Mouse (Mus musculus) central nervous system, embryonic 18 days (tissue): ENCODE results near the gene Nps. TPM values are rescaled to one million over a fixed set of nuclear protein-coding genes. Genes with fewer than 3 reads are reported as not detected.

Source experiments
- polyA plus RNA-seq: library from polyadenylated mRNA; depleted of rRNA; stranded (reverse); fragments of >200 nt; gene quantifications from 2 replicates; pipeline ENCODE4 v1.2.3, GENCODE M21; 2012; rRNA removed

Nps gene
- polyA plus RNA-seq: 0.32 and 0.60 TPM in 2 replicates

DNA sequence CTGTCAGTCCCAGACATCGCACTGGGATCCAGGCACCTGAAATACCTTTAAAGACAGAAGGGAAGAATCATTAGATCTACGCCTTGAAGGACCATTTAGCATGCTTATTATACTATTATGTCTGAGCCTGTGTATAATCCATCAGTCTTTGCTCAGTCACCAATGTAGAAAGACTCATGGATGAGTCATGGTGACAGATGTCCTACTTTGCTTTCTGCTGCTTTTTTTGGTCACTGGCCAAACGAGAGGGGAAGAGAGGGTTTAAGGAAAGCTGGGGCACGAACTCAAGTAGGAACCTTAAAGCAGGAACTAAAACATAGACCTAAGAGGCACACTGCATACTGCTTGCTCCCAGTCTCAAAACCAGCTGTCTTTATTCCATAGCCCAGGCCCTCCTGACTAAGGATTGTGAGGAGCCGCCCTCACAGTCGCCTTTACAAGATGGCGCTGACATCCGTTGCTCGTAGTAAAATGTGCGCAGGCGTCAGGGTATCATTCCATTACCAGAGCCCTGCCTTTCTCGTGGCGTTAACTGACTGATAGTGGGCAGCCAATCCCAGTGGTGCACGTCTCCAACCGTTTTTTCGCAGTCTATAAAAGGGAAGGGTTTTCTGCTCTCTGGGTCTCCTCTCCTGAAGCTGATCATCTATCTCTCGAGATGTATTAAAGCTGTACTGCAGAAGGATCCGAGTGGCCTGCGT, at the start of gene Nps:
Nps (plus strand) TSS at position 651 of the 701 bp plus-strand sequence.

Other genes with a start within 250 kb of the Nps start
- 0.06 TPM in 1 of 2 replicates, not detected in the other for gene Foxi2, start 151.6 kb downstream of the Nps start, polyA plus RNA-seq